Mouse (Mus musculus) cerebellum, adult 9-10 months (tissue): ENCODE results near the gene Zfp719.

Experiments
- DNase-seq: peaks from one replicate; pipeline ENCODE4 v3.0.0; 2022

The Zfp719 gene

DNA sequence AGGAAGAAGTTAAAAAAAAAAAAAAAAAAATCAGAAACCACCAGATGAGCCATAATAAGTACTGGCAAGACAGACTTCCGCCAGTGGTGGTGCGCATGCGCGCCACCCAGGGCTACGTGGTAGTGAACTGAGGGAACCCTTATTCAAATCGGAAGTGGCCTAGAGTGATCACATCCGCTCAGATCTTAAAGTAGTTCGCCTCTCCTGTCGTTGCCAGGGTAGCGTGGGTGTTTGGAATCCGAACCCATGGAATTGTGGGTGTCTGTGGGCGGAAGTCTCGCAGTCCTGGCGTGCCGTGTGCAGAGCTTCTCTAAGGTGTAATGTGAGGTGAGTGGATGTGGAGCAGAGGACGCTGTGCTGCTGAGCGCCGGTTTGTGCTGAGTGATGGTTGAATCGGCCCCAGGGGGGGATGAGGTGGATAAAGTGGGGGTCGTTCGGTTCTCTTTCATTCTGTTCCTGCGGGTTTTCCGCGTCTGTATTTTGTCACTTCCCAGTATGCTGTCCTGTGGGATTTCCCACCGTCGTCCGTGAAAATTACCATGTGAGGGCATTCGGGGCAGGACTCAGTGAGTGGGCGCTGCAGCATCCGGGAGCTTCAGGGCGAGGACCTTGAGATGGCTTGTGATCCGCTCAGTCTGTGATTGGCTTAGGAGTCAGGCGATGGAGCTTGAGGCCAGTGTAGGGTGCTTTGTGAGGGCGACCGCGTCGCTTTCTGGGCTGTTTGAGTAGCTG lies at the start of gene Zfp719:
TSS of gene Zfp719 (plus strand) at position 171 of the 732 bp plus-strand sequence.
- peak; percentile 94 for DNase-seq

DNA sequence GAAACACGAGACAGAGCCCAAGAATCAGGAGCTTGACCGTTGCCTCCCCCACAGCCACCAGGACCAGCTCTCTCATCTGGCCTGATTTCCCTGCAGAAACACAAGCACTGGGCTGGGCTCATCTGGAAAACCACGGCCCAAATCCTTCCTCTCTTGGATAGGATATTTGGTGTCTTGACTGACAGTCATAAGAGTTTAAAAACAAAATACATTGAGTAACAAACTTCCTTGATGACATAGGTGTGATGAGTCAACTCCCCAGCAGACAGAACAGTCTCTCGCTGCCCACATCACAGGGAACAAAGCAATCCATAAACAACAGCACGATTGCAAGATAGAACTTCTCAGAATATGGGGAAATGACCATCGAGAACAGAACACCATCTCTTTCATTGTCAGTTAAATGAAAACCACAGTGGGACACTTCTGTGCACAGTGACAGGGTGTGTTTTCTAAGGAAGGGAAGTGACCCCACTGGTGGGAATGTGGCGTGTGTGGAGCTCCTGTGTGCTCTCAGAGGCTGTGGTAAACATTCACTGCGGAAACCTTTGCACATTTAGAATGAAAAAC lies 49.1 kb upstream of the Zfp719 start:
- DNase-seq: no peak

DNA sequence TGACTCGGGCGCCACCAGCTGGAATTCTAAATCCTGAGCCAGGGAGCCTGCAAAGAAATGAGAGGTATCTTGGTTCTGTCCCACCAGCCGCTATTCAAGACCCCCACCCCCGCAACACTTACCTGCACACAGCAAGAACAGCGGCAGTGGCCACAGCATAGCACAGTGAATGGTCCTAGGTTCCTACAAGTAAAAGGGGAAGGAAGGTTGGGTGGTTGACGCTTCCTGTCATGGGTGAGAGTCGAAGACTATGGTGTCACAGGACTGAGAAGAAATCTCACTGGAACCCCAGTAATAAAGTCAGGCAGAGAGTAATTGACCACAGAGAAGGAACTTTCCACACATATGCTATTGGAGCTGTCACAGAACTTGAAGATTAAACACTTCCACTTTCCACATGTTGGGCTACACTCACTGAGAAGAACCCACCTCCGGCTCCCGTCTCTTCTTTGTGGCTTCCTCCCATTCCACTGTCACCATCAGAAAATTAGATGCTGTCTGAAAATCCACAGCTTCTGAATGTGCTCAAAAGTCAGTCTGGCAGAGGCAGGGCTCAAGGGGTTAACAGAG lies 46.4 kb upstream of the Zfp719 start:
- no peak for DNase-seq

GRCm38 (mm10) chr7:43538524-43538923 lies 40.9 kb upstream of the Zfp719 start:
- DNase-seq: no peak

DNA sequence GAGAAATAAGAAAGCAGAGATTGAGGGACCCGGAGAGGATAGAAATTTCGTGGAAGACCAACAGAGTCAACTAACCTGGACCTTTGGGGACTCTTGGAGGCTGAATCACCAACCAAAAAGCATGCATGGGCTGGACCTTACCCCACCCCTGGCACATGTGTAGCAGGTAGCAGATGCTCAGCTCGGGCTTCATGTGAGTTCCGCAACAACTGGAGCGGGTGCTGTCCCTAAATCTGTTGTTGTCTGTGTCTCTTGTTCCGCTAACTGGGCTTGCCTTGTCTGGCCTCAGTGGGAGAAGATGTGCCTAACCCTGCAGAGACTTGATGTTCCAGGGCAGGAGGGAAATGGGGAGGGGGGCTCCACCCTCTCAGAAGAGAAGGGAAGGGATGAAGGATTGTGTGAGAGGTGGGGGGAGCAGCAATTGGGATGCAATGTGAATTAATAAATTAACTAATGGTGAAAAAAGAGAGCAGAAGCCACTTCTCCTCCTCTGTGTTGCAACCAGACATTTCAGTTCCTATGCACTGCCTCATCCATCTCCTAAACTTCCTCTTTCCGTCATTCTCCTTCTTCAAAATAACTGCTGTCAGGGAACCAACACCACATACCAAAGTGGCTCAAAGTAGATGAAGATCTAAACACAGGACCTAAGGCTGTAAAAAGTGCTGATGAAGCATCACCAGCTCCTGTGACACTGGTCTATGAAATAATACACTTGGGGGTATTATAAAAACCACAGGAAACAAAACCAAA lies 35.0 kb upstream of the Zfp719 start, which contains the start of gene Cd33:
TSS of gene Cd33 (minus strand) at position 204 of the 753 bp plus-strand sequence.
- no peak for DNase-seq

DNA sequence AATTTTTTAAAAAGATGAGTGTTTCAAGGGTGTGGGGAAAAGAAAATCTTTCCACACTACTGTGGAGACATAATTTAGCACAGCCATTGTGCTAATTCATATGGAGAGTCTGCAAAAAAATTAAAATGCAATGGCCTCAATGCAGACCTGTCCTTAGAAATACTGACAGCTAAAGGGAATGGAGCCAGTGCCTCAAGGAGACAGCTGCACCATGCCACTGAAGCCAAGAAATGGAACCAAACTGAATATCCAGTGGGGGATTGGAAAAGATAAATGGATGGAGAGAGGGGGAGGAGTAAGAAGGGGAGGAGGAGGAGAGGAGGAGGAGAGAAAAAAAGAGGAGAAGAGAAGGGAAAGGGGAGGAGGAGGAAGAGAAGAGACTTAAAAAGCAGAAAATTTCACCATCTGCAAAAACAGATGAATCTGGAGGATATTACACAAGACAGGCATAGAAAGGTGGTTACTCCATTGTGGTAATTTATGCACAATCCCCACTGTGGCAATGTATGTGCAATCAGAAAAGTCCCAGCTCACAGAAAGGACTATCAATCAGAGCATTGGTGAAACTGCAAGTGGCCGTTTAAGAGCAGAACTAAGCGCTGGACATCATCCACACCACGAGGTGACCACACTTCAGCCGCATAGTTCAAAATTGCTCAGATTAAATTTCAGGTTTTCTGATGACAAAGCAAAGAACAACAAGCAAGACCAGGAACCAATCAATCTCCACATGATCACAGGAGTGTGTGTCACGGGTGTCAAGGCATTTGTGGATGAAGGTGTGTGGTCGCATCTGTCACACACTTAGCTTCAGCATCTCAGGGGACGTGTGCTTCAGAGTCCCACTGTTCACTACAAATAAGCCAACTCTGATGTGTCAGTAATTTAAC lies 33.5 kb upstream of the Zfp719 start:
- DNase-seq: no peak

- peak; percentile 83 for DNase-seq
Measured at GRCm38 (mm10) chr7:43547666-43548065, 31.7 kb upstream of the Zfp719 start.

DNA sequence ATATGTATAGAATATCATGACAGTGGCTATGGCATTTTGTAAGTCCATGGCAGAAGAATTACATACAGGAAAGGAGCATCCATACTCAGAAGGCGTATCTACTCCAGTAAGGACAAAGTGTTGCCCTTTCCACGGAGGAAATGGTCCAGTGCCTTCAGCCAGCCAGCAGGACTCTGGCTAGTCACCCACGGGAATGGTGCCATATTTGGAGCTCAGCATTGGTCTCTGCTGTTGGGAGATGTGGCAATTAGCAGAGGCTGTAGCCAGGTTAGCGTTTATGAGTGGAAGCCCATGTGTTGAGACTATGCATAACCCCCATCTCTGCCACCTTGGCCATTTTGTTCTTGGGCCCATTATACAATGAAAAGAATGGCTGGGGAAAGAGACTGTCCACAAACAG lies 31.2 kb upstream of the Zfp719 start:
- DNase-seq: peak; percentile 50

DNA sequence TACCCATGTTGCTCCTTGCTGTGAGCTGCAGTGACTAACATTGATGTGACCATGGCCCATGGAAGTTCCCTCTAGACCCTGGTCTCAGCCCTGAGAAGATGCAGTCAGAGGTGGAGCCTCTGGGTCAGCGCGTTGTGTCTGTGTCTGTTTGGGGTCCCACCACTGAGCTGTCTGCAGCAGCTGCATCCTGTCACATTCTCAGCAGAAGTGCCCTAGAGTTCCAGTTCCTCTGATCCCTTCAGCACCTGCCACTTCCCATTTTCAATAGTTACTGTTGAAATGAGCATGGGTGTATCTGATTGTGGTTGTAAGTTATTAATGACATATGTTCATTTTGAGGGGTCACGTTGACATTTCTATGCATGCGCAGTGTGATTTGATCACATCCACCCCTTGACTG lies 26.3 kb upstream of the Zfp719 start:
- no peak for DNase-seq

DNA sequence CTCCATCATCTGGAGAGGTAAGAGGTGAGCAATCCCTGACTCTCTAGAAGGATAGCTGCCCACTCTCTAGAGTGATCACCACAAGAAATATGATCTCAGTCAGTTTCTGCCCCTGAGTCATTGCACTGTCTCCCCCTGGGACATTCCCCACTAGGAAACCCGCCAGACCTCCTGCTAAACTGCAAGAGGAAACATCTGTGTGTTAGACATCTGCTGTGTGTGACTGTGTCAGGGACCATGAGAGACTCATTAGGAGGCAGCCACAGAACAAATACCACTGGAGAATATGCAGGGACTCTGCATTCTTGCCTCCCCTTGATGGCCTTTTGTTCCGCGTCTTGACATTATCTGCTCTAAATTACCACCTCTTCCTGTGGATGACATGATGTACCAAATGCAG lies 24.9 kb upstream of the Zfp719 start:
- no peak for DNase-seq

GRCm38 (mm10) chr7:43555351-43555750 lies 24.1 kb upstream of the Zfp719 start:
- DNase-seq: no peak

DNA sequence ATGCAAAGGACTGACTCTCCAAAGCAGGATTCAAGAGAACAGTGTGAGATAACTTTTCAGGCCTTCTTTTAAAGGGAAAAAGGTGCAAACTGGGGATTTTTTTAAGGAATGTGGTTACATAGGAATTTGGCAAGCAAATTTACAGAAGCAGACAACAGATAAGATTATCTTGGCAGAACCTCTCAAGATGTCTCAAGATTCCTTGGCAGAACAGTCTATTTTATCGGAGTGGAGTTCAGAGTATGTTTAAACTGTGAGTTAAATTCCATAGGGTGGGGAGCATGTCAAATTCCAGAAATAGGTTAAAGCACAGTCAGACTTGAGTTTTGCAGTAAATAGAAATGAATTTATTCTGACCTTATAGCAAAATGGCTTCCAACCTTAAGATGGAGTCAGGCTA lies 22.5 kb upstream of the Zfp719 start:
- no peak for DNase-seq

DNA sequence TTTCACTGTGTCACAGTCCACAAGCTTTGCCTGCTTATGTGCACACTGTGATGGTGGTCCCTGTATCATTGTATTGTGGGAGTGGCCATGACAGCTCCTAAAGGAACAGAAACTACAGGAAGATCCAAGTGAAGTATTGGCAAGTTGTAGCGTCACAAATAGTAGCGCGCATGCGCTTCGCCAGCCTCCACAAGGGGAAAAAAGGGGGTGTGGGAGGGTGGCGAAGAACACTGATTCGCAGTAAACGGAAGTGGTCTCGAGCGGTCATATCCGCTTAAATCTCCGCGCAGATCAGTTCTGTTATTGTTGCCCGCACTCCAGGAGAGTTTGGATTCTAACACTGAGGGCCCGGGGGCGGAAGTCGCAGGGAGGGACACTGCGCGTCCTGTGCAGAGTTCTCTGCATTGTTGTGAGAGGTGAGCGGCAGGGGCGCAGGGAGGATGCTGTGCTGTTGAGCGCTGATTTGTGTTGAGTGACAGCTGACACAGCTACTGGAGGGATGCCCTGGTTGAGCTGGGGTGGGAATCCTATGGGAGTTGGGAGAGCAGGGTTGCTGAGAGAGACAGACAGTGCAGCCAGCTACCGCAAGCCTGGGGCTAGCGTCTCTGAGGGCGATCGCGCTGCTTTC lies 17.3 kb upstream of the Zfp719 start, which contains the start of gene Zfp658:
TSS of gene Zfp658 (plus strand) at position 251 of the 628 bp plus-strand sequence.
- DNase-seq: peak; percentile 88

DNA sequence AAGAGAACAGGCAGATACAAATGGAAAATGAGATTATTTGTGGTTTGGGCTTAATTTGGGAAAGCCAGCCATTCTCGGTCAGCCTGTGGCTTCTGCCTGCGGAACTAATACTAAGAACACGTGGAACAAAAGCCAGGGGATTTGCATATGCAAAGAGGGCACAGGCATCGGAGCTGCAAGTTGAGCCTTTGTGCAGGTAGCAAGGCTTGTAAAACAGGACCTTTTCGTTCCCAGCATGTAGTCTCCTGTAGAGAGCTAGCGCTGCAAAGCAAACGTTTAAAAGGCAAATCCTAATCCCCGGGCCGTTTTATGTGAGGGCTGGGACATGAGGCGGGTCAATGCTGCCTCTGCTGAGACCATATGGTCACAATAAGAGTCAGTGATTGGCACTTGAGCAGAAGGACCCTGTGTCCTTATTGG lies 16.7 kb upstream of the Zfp719 start:
- peak; percentile 41 for DNase-seq

GRCm38 (mm10) chr7:43563300-43563699 lies 16.1 kb upstream of the Zfp719 start:
- no peak for DNase-seq

DNA sequence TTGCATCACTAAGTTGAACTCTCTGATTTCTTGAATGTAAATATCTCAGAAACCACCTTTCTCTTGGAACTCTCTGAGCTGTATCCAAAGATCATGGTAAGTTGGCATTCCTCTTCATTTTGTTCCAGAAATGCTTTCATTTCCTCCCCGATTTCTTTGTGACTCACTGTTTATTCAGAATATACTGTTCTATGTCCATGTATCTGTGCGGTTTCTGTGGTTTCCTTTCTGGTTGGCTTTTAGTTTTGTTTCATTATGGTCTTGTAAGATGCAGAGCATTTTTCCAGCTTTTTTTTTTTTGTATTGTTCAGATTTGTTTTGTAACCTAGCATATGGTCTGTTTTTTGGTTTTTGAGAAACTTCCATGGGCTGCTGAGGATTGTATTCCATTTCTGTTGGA lies 8.2 kb upstream of the Zfp719 start:
- DNase-seq: no peak

DNA sequence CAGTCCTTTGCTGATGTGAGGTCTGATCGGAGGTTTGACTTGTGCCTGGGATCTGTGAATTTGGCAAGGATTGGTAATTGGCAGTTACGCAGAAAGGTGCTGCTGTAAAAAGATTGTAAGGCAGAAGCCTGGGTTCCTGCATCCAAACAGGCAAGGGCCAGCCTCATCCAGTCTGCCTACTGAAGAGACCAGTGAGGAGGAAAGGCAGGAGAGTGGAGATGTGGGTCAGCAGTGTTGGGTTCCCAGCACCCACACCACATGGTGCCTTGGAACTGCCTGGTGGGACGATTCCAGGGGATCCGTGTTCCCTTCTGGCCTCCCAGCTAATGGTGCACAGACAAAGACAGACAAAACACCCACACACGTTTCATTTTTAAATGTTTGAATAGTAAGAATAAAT lies 1.1 kb downstream of the Zfp719 start:
- DNase-seq: peak; percentile 51

DNA sequence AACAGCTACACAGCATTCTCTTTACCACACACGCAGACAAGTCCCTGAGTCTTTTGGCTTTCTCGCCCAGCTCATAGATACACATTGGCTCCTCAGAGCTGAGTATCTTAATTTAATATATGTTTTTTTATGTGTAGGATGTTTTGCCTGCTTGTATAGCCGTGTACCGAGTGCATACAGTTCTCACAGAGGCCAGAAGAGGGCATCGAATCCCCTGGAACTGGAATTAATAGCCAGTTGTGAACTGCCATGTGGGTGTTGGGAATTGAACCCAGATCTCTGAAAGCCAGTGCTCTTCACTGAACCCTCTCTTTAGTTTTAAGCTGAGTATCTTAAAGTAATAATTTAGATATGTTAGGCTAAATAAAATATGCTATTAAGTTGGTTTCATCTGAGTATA lies 5.4 kb downstream of the Zfp719 start:
- no peak for DNase-seq

DNA sequence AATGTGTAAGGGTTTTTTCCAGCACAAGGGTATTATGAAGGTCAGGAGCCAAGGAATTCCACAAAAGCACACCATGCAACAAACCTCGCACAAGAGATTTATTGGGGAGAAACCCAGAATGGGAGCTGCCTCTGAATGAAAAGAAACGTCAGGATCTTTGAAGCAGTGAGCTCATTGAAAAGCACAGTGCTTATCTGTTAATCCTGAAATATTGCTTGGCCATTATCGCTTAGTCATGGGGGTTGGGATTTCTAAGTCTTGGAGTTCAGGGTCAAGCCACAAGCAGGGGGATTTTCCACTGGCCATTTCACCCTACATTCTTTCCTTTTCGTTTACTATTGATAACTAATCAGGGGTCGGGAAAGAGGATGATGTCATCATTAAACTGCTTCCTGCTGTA lies 22.5 kb downstream of the Zfp719 start:
- no peak for DNase-seq

DNA sequence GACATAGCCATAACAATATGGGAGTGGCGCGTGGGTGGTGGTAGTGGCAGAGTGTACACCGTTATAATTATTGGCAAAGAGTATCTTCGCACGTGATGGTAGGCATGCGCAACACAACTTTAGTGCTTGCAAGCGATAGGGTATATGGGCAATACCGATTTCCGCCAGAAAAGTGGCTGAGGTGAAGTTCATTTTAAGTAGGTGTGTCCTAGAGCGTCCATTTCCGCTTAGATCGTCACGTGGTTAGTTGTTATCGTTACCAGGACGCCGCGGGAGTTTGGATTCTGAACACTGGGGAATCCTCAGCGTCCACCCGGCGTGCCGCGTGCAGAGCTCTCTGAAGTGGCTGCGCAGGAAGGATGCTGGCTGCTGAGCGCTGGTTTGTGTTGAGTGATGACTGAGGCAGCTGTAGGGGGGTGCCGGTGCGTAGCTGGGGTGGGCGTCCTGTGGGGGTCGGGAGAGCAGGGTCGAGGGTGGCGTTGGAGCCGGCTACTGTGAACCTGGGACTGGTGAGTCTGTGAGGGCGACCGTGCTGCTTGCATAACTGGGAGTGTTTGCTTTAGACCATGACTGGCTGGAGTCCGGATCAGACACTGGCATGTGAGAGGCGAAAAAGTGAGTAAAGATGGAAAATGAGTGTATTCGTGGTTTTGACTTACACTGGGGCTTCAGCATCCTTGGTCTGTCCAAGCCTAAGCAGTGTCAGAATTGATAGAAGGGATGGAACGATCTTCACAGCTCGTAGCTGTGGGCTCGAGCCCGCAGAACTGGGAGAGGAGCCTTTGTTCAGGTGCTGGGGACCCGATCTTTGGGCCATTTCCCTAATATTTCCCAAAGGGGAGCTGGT lies 27.7 kb downstream of the Zfp719 start, which contains the start of gene Zfp819:
TSS of gene Zfp819 (plus strand) at position 274 of the 847 bp plus-strand sequence.
- no peak for DNase-seq

GRCm38 (mm10) chr7:43607743-43608287 lies 28.4 kb downstream of the Zfp719 start:
- no peak for DNase-seq
